Mouse (Mus musculus) kidney, postnatal 25 days (tissue): Measurements from ENCODE around the gene Il12rb1.

Source experiments
- DNase-seq, 2 experiments: peaks; one replicate each; pipeline ENCODE4 v3.0.0; 2021; ENCODE audit warnings: mixed read lengths in 2 of 2

Gene Il12rb1

GRCm38 (mm10) chr8:70774740-70775139 lies 33.5 kb upstream of the Il12rb1 start:
- no peak for DNase-seq

DNA sequence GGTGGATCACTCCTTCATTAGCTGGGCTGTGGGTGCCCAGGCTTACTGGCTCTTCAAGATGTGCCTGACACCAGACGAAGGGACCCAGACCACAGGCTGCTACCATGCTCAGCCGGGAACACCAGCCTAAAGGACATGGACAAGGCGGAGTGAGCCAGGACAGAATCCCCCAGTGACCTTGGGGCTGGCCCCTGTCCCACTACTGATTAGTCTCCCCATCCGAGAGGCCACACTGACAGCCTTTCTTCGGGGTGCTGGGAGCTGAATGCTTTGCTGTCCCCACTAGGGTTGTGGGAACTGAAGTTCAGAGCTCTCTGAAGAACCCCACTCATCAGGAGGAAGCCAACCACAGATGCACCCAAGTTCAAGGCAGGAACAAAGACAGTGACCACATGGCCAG lies 33.0 kb upstream of the Il12rb1 start:
- DNase-seq = no peak

DNA sequence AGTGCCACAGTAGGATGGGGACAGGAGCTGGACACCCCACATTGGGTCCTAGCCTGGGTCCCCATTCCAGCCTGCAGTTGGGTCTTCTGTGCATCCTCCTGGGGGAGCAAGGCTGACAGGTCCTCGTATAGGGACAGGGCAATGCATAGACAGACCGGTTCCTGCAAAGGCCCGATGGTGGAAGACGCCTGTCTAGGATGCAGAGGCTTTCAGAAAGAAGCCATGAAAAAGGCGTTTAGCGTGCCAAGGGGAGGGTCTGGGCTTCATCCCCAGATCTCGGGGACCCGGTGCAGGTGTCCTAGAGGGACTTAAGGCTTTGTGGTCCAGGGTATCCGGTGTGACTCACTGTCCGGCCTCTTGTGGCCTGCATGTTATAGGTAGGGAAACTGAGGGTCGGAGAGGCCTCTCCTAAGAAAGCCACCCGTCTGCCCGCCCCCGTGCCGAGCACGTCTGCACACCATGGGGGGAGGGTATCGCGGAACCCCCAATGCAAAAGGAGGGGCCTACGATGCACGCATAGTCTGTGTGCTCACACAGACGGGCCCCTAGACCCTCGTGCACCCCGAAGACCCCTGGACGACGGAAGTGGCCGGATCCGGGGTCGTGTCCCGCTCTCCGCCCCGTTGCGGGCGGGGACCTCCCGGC lies 32.3 kb upstream of the Il12rb1 start:
- DNase-seq = no peak

DNA sequence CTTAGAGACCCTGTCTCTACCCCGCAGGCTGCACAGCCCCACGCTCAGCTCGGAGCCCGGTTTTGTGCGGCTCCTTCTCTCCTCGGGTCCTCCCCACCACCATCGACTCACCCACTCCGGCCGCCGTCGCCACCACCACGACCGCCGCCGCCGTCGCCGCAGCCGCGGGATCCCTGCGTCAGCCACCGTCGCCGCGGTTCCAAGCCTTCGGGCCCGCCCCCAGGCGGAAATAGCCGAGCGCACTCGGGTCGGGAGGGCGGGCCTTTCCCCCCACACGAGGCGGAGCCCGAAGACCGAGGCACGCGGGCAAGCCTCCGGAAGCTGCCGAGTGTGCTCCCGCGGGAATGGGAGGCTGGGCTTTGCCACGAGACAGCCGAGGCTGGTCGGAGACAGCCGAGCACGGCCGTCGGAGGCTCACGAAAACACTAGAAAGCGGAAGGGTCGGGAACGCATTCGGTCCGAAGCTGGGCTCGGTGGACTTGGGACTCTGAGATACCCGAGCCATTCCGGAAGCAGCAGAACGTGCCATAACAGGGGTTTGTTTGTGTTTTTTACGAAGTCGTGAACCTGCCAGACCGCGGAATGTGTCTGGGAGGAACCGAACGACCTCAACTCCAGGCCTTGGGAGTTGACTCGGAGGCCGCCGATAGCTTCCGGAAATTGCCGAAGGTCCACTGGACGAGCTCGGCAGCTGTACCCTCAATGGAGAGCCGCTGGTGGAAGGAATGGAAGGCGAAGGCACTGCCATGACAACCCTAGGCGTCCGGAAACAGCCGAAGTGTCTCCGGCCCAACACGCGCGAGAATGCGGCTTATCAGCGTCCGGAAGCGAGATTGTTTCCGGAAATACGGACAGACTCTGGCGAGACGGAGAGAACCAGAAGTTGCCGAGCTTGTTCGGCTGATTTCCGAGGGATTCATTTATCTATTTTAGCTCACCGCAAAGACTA lies 31.5 kb upstream of the Il12rb1 start, which contains the start of gene Pik3r2:
Gene Pik3r2, minus strand, starts transcription at position 218 of the 949 bp plus-strand sequence.
- peak; percentile 98 to 99 for DNase-seq

DNA sequence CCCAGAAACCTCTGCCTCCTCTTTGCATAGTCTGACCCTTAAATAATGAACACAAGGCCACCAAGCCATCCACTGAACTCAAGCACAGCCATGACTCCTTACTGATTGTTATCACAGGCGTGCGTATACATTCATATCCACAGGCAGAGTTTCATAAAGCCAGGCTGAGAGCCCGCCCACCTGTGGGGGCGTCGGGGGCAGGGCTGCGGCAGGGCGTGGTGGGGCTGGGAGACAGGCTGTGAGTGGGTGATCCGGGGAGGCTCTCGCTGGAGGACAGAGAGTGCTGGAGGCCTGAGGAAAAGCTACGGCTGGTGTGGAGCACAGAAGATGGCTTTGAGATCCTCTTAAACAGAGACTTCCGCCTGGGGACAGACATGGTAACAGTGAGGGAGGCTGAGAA lies 28.2 kb upstream of the Il12rb1 start:
- no peak for DNase-seq

DNA sequence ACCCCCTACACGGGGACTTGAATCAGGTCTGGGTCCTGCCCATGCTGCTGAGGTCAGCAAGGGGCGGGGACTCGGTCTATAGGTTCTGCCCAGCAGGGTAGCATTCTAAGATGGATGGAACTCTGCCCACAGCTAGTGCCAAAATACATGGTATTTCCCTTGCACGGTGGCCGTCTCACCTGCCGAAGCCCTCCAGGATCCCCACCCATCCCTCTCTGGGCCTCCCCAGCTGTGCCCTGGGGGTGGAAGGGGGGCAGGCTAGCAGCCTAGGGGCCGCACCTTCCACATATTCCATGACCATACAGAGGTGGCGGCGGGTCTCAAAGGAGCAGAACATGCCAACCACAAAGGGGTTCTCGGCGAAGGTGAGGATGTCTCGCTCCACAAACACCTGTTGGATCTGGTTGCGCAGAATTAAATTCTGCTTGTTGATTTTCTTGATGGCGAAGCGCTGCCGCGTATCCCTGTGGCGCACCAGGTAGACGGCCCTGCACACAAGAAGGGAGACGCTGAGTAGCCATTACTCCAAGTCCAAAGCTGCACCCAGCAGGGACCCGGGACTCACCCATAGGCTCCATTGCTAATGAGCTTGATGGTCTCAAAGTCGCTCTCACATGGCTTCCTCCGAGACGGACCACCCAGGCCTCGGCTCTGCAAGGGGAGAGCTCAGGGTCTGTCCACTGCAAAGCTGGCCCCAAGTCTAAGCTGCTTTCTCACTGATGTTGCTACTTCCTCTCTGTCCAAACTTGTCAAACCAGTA lies 21.8 kb upstream of the Il12rb1 start:
- no peak for DNase-seq

GRCm38 (mm10) chr8:70787051-70787445 lies 21.2 kb upstream of the Il12rb1 start:
- DNase-seq = no peak

DNA sequence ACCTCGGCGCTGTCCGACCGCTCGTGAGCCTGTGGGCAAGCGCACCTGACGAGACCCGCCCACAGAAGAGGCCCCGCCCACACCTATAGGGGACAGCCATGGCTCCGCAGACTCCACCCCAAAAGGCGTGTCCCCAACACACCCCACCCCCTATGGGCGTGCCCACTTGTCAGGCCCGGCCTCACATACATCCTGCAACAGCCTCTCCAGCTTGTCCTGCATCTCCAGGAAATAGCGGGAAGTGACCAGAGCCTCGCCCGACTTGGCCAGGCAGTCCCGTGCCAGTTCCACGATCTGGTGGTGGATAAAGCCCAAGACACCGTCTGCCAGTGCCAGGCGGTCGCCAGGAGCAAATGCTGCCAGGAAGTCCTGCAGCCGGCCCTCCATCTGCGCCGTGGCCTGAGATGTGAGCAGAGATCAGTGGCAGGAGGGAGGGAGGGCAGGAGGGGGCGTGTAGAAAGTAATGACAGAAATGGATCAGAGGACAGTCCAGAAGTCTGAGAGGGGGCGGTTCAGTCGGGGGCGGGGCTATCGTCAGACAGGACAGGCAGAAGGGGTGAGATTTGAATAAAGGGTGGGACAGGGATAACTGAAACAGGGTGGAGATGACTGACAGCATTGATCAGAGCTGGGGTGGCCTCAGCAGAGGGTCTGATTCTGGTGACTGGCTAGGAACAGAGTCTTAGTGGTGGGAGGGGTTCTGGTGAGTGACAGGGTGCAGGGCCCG lies 20.1 kb upstream of the Il12rb1 start:
- peak; percentile 54 to 71 for DNase-seq

GRCm38 (mm10) chr8:70789046-70789445 lies 19.2 kb upstream of the Il12rb1 start:
- no peak for DNase-seq

- DNase-seq = no peak
These were observed 17.4 kb upstream of the Il12rb1 start for GRCm38 (mm10) chr8:70790846-70791245.

DNA sequence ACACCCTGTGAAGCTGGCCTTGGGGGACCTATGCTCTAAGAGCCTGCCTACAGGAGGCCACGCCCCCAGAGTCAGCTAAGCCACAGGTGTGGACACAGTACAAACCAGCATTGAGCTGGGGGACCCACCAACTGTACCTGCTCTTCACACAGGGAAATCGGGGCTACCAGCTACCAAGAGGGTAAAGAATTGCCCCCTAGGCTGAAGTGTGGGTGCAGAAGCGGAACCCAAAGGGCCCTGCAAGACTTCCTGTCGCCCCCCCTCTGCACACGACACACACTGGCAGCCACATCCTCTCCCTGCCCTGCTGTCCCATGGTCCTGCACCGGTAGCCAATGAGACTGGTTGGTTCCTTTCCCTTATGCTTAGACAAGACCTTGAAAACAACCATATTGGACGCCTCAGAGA lies 17.0 kb upstream of the Il12rb1 start:
- peak in 1 of 2 experiments; percentile 46 for DNase-seq

GRCm38 (mm10) chr8:70791975-70792691 lies 16.1 kb upstream of the Il12rb1 start:
- peak; percentile 98 for DNase-seq

GRCm38 (mm10) chr8:70792700-70793099 lies 15.5 kb upstream of the Il12rb1 start:
- DNase-seq = peak; percentile 91 to 96

DNA sequence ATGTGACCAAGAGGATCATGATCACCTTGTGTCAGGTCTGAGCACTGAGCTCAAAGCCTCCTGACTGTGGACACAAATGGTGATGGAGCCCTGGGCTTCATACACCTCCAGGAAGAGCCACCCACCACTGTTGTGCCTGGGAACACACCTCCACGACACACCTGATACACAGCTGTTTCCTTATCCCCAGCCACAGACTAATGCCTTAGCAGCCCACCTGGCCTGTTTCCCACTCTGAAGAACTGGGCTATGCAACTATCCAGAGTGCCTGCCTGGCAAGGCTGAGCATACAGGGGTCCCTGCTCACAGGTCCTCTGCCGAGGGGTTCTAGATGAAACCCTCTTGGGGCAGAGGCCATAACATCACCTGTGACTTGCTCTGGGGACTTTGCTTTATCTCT lies 14.0 kb upstream of the Il12rb1 start:
- DNase-seq = no peak

GRCm38 (mm10) chr8:70795370-70795769 lies 12.9 kb upstream of the Il12rb1 start:
- no peak for DNase-seq

- DNase-seq = peak in 1 of 2 experiments; percentile 11
These were observed 11.7 kb upstream of the Il12rb1 start for GRCm38 (mm10) chr8:70796403-70797080.

- DNase-seq = peak; percentile 91 to 95
These were observed 10.9 kb upstream of the Il12rb1 start for GRCm38 (mm10) chr8:70797081-70798070.

- peak; percentile 56 to 90 for DNase-seq
These were observed 10.0 kb upstream of the Il12rb1 start for GRCm38 (mm10) chr8:70798281-70798680.

DNA sequence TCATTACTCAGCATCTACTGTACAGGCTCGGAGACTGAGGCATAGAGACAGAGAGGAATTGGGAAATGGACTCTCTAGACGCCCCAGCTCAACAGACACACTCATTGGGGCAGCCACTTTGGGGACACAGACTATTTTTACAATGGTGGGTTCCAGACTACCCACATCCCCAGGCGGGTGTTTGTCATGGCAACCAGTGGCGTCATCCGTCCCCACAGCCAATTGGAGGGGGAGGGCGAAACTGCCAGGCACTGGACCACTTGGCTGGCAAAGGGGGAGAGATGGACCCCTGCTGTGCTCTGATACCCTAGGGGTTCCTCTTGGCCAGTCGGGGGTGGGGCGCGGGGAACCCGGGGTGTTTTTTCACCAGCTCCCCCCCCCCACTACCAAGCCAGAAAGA lies 7.6 kb upstream of the Il12rb1 start:
- no peak for DNase-seq

DNA sequence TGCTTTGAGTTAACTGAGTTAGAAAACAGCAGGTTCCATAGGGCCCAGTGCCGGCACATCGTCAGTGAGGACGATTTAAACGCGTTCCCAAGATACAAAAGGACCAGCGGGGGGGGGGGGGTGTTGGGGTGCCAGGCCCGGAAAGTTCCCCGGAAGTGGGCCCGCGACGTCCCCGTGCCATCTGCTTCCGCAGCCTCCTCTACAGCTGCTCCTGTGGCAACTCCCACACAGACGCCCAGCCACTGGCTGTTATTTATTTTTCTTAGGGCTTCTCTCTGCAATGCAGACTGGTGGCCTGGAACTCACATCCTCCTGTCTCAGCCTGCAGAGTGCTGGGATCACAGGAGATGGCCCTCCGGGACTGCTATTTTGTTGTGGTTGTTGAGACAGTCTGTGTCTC lies 7.1 kb upstream of the Il12rb1 start:
- DNase-seq = no peak
